Mouse (Mus musculus) lung, postnatal 14 days (tissue): Measurements from ENCODE around the gene Kcna3.

Source experiments
- DNase-seq: peaks from one replicate; pipeline ENCODE4 v3.0.0; 2021

Kcna3 gene

GRCm38 (mm10) chr3:107035521-107036457 is at the start of gene Kcna3:
Gene Kcna3 (plus strand): TSS chr3:107036169.
- DNase-seq = peak; percentile 71

- DNase-seq = no peak
Measured at GRCm38 (mm10) chr3:106991334-106991733, 44.6 kb upstream of the Kcna3 start.

GRCm38 (mm10) chr3:106995347-106995746 is 40.6 kb upstream of the Kcna3 start:
- no peak for DNase-seq

GRCm38 (mm10) chr3:106996186-106996585 is 39.8 kb upstream of the Kcna3 start:
- peak; percentile 3 for DNase-seq

GRCm38 (mm10) chr3:106998370-106998769 is 37.6 kb upstream of the Kcna3 start:
- no peak for DNase-seq

GRCm38 (mm10) chr3:107000165-107000564 is 35.8 kb upstream of the Kcna3 start:
- no peak for DNase-seq

GRCm38 (mm10) chr3:107002249-107003123 is 33.5 kb upstream of the Kcna3 start:
- no peak for DNase-seq

- no peak for DNase-seq
Measured at GRCm38 (mm10) chr3:107009329-107010076, 26.5 kb upstream of the Kcna3 start.

- DNase-seq = no peak
Measured at GRCm38 (mm10) chr3:107018286-107018685, 17.7 kb upstream of the Kcna3 start.

- no peak for DNase-seq
Measured at GRCm38 (mm10) chr3:107031547-107031946, 4.4 kb upstream of the Kcna3 start.

GRCm38 (mm10) chr3:107034776-107035175 is 1.2 kb upstream of the Kcna3 start:
- no peak for DNase-seq

GRCm38 (mm10) chr3:107036458-107037039 is 580 bp downstream of the Kcna3 start:
- peak; percentile 10 for DNase-seq

GRCm38 (mm10) chr3:107037105-107037504 is 1.1 kb downstream of the Kcna3 start:
- no peak for DNase-seq

- DNase-seq = no peak
Measured at GRCm38 (mm10) chr3:107037536-107038155, 1.7 kb downstream of the Kcna3 start.

- no peak for DNase-seq
Measured at GRCm38 (mm10) chr3:107038156-107038536, 2.2 kb downstream of the Kcna3 start.

GRCm38 (mm10) chr3:107038661-107039223 is 2.8 kb downstream of the Kcna3 start:
- no peak for DNase-seq

- no peak for DNase-seq
Measured at GRCm38 (mm10) chr3:107039306-107039705, 3.3 kb downstream of the Kcna3 start.

GRCm38 (mm10) chr3:107040408-107040807 is 4.4 kb downstream of the Kcna3 start:
- DNase-seq = no peak

GRCm38 (mm10) chr3:107041718-107042117 is 5.7 kb downstream of the Kcna3 start:
- no peak for DNase-seq

GRCm38 (mm10) chr3:107061468-107061867 is 25.5 kb downstream of the Kcna3 start:
- no peak for DNase-seq

- no peak for DNase-seq
Measured at GRCm38 (mm10) chr3:107062771-107063170, 26.8 kb downstream of the Kcna3 start.
